In genomic region chr1:144916568-144916967, GRCm38 (mm10) we compare ENCODE assay signal across 18 mouse cellular contexts.
"Had no signal": no experiment of that assay in that cellular context is flagged by ENCODE, and none has a peak within 500 bp of the region (broad histone marks: within the 10 kb centered on the region; RNA-seq: fewer than 3 reads in every experiment).

No protein-coding gene starts in this region.

- DNase-seq: gastrocnemius, adult 2 months; gastrocnemius, postnatal 10 days; gastrocnemius, postnatal 25 days; heart, adult 18-20 months; heart, postnatal 10 days; heart, postnatal 4 days; kidney, adult 18-20 months; kidney, adult 8-10 months; kidney, postnatal 10 days; kidney, postnatal 36 days; layer of hippocampus, adult 9-11 months; layer of hippocampus, postnatal 36 days; left cerebral cortex, postnatal 4 days had no signal

- ATAC-seq: hindbrain, embryonic 16.5 days; inflammation-experienced regulatory T-cells, adult 6 months; intestine, embryonic 15.5 days; intestine, postnatal 0 days; liver, embryonic 12.5 days had no signal
